Mouse (Mus musculus) heart, postnatal 0 days (tissue): Measurements from ENCODE around the gene Ccdc124. TPM values are rescaled to one million over a fixed set of nuclear protein-coding genes. Genes with fewer than 3 reads are reported as not detected.
A peak's percentile ranks its signal among the peaks of the same experiment; 100 is the strongest.
"Not testable (repeated sequence)": the region's sequence is repeated elsewhere in the genome, so short reads cannot be mapped to it uniquely, and the experiment has no call there.

Experiments
- ATAC-seq: fragments of 200-750 bp; cut with Nextera tagmentation; 2 replicates; pipeline ENCODE4 v1.8.0; 2017; ENCODE audit warnings: low read depth, moderate number of reproducible peaks, moderate library complexity; ENCODE audit not compliant: insufficient read depth
- DNase-seq: peaks from one replicate; pipeline ENCODE4 v3.0.0-alpha.2; 2016; ENCODE audit warnings: low spot score
- H3K27ac ChIP-seq: fragments of 300-500 bp; sonication (generic); 2 replicates; pipeline ENCODE4 v1.5.1; 2014; ENCODE audit warnings: low read depth, mild to moderate bottlenecking
- H3K27me3 ChIP-seq: fragments of 300-500 bp; sonication (generic); 2 replicates; pipeline ENCODE4 v1.6.1; 2014; ENCODE audit warnings: low read length, mixed read lengths; ENCODE audit not compliant: control insufficient read depth, insufficient read depth
- H3K36me3 ChIP-seq: fragments of 300-500 bp; sonication (generic); replicated peaks from 2 replicates; pipeline ENCODE4 v1.6.1; 2014; ENCODE audit warnings: low read length, mixed read lengths; ENCODE audit not compliant: control insufficient read depth, insufficient read depth
- H3K4me1 ChIP-seq: fragments of 300-500 bp; sonication (generic); 2 replicates; pipeline ENCODE4 v1.6.1; 2014; ENCODE audit warnings: antibody characterized with exemption; ENCODE audit not compliant: control insufficient read depth, insufficient read depth
- H3K4me2 ChIP-seq: fragments of 300-500 bp; sonication (generic); 2 replicates; pipeline ENCODE4 v1.6.1; 2014; ENCODE audit warnings: low read depth, mild to moderate bottlenecking, low read length, moderate library complexity
- H3K4me3 ChIP-seq: fragments of 300-500 bp; sonication (generic); 2 replicates; pipeline ENCODE4 v1.5.1; 2014; ENCODE audit warnings: low read depth, low read length
- H3K9ac ChIP-seq: fragments of 300-500 bp; sonication (generic); replicated peaks from 2 replicates; pipeline ENCODE4 v1.6.1; 2014; ENCODE audit warnings: low read depth, low read length, mixed read lengths
- H3K9me3 ChIP-seq: fragments of 300-500 bp; sonication (generic); replicated peaks from 2 replicates; pipeline ENCODE4 v1.6.1; 2016; ENCODE audit warnings: low read length; ENCODE audit not compliant: control insufficient read depth
- CTCF ChIP-seq: IDR thresholded peaks from 2 replicates; pipeline ENCODE4 v1.5.1; 2016; ENCODE audit warnings: antibody characterized with exemption, control low read depth, low read depth
- EP300 ChIP-seq: IDR thresholded peaks from 2 replicates; pipeline ENCODE4 v1.6.1; 2016; ENCODE audit warnings: antibody characterized with exemption, low read depth
- WGBS: fragments of 180-500 bp; shearing (Covaris S2); extraction: QIAGEN DNeasy Blood & Tissue Kit; methylation state at CpG from one replicate; pipeline ENCODE4 v1.1.7; 2014; 5-methylcytosine and 5-hydroxymethylcytosine counted together
- polyA plus RNA-seq: library from polyadenylated mRNA; unstranded; fragments of >200 nt; fragmentation: Nextera tagmentation; extraction: Ambion mirVana; gene quantifications from 2 replicates; pipeline ENCODE4 v1.2.1, GENCODE M21; 2015
- total RNA-seq: library from RNA; depleted of rRNA; stranded (reverse); fragments of >200 nt; gene quantifications from 2 replicates; pipeline ENCODE4 v1.2.3, GENCODE M21; 2014; ENCODE audit warnings: low replicate concordance

Ccdc124 gene
- total and polyA plus RNA-seq, 2 experiments from 2014 or later, result 12.6 to 77.9 TPM

GRCm38 (mm10) chr8:70897681-70898413, 24.1 kb upstream of the Ccdc124 start:
- TF ChIP-seq CTCF, result peak; percentile 97
- TF ChIP-seq EP300, result no peak
- Histone ChIP-seq H3K9ac (peak overlapping the region; percentile 63), H3K36me3 (peaks cover 21% of the 10 kb centered on the region), H3K27me3 (peaks cover 6% of the 10 kb centered on the region), H3K4me1 (peaks cover 6% of the 10 kb centered on the region), H3K27ac (peak overlapping the region; percentile 77), H3K9me3 (no peaks in the 10 kb centered on the region), H3K4me2 (peak overlapping the region; percentile 74), H3K4me3 (peak overlapping the region; percentile 95)
- ATAC-seq, result peak; percentile 49
- peak; percentile 74 for DNase-seq
- WGBS, result under 1% methylated on average over 20 of the region's 20 CpGs

GRCm38 (mm10) chr8:70897021-70897680, 23.4 kb upstream of the Ccdc124 start, which contains the start of gene Rpl18a:
Gene Rpl18a, minus strand, starts transcription at chr8:70897412.
- WGBS, result 0% methylated on average over 60 of the region's 60 CpGs
- Histone ChIP-seq H3K27ac (peak within 1 kb of the TSS; percentile 80), H3K9me3 (no peaks in the 10 kb centered on the region), H3K27me3 (peaks cover 13% of the 10 kb centered on the region), H3K4me1 (peaks cover 6% of the 10 kb centered on the region), H3K36me3 (peaks cover 21% of the 10 kb centered on the region), H3K9ac (peak within 1 kb of the TSS; percentile 93), H3K4me3 (peak within 1 kb of the TSS; percentile 95), H3K4me2 (peak within 1 kb of the TSS; percentile 86)
- ATAC-seq (peak; percentile 98), DNase-seq (peak; percentile 100)
- TF ChIP-seq EP300 (no peak), CTCF (no peak)

- peak overlapping the region; percentile 86 for H3K4me2 ChIP-seq
- 3% methylated on average over 25 of the region's 25 CpGs for WGBS
- DNase-seq, result no peak
Observed at GRCm38 (mm10) chr8:70896316-70897020, 22.7 kb upstream of the Ccdc124 start.

GRCm38 (mm10) chr8:70895571-70896259, 22.0 kb upstream of the Ccdc124 start:
- H3K4me3 ChIP-seq, result peak overlapping the region; percentile 95; the same call in 1 of the 2 replicates
- H3K9ac ChIP-seq, result peak overlapping the region; percentile 93; the same call in 1 of the 2 replicates
- peak overlapping the region; percentile 86 for H3K4me2 ChIP-seq
- not testable (repeated sequence) for H3K4me1 ChIP-seq, H3K27ac ChIP-seq, DNase-seq, ATAC-seq, H3K9me3 ChIP-seq
- H3K36me3 ChIP-seq, result peaks cover 21% of the 10 kb centered on the region
- WGBS, result 86% methylated on average over 22 of the region's 24 CpGs
- H3K27me3 ChIP-seq, result peaks cover 28% of the 10 kb centered on the region

More at GRCm38 (mm10) chr8:70896316-70897020, 22.7 kb upstream of the Ccdc124 start:
- peaks cover 6% of the 10 kb centered on the region for H3K4me1 ChIP-seq
- peak overlapping the region; percentile 93 for H3K9ac ChIP-seq
- no peaks in the 10 kb centered on the region for H3K9me3 ChIP-seq
- peak overlapping the region; percentile 80 for H3K27ac ChIP-seq
- H3K27me3 ChIP-seq, result peaks cover 20% of the 10 kb centered on the region
- peak overlapping the region; percentile 95 for H3K4me3 ChIP-seq
- no peak for TF ChIP-seq EP300
- no peak for TF ChIP-seq CTCF
- no peak for ATAC-seq
- H3K36me3 ChIP-seq, result peaks cover 21% of the 10 kb centered on the region
